Comparison of ENCODE assay signal across 8 mouse cellular contexts in genomic region chr1:55405272-55406022, GRCm38 (mm10). TPM values are rescaled to one million over a fixed set of nuclear protein-coding genes. Genes with fewer than 3 reads are reported as not detected.
DNase-seq lines count a peak whose midpoint lies in the region; ATAC-seq lines count a peak whose summit lies in the region.

Gene Plcl1 (plus strand): TSS chr1:55405921.

- H3K4me1 ChIP-seq in erythroblast, embryonic 14.5 days (ENCODE audit: control insufficient read depth) = no peaks in the 10 kb centered on the region
- peaks cover 17% of the 10 kb centered on the region for H3K4me1 ChIP-seq in embryonic facial prominence, embryonic 15.5 days
- H3K4me1 ChIP-seq in heart, embryonic 11.5 days (ENCODE audit: control insufficient read depth, insufficient read depth, low read length) = no peaks in the 10 kb centered on the region
- peaks cover 12% of the 10 kb centered on the region for H3K4me1 ChIP-seq in kidney, embryonic 16.5 days (ENCODE audit: insufficient read depth, low read length)

- peak; percentile 83 for DNase-seq in liver
- peak; percentile 43 to 67 for DNase-seq in monocyte, adult 2 months (ENCODE audit: low read depth in 1 of 2, low spot score in 2 of 2)
- DNase-seq in spleen, postnatal 14 days (ENCODE audit: low spot score in 2 of 2) = peak; percentile 70 to 74

- H3K4me3 ChIP-seq in erythroblast, embryonic 14.5 days (replicated peaks) = peak within 1 kb of the TSS; percentile 41
- H3K4me3 ChIP-seq in embryonic facial prominence, embryonic 15.5 days (replicated peaks) = peak within 1 kb of the TSS; percentile 70
- H3K4me3 ChIP-seq in heart, embryonic 11.5 days (ENCODE audit: low read depth, low read length) = peak within 1 kb of the TSS; percentile 57
- peak within 1 kb of the TSS; percentile 81 for H3K4me3 ChIP-seq in kidney, embryonic 16.5 days (ENCODE audit: low read length)

- H3K27me3 ChIP-seq in erythroblast, embryonic 14.5 days (ENCODE audit: control insufficient read depth) = peaks cover 38% of the 10 kb centered on the region
- H3K27me3 ChIP-seq in embryonic facial prominence, embryonic 15.5 days = peaks cover 8% of the 10 kb centered on the region; the same call in 1 of the 2 replicates
- H3K27me3 ChIP-seq in heart, embryonic 11.5 days (ENCODE audit: control insufficient read depth, insufficient read depth, low read length) = peaks cover 9% of the 10 kb centered on the region; the same call in 1 of the 2 replicates
- peaks cover 3% of the 10 kb centered on the region; the same call in 1 of the 2 replicates for H3K27me3 ChIP-seq in kidney, embryonic 16.5 days (ENCODE audit: insufficient read depth, low read length)

- H3K4me2 ChIP-seq in embryonic facial prominence, embryonic 15.5 days (replicated peaks) = peak within 1 kb of the TSS; percentile 85
- peak within 1 kb of the TSS; percentile 98 for H3K4me2 ChIP-seq in heart, embryonic 11.5 days
- H3K4me2 ChIP-seq in kidney, embryonic 16.5 days (replicated peaks; ENCODE audit: low read depth, low read length) = peak within 1 kb of the TSS; percentile 76

- H3K9me3 ChIP-seq in erythroblast, embryonic 14.5 days (ENCODE audit: control insufficient read depth, low read length) = no peaks in the 10 kb centered on the region
- H3K9me3 ChIP-seq in embryonic facial prominence, embryonic 15.5 days (replicated peaks) = no peaks in the 10 kb centered on the region
- no peaks in the 10 kb centered on the region for H3K9me3 ChIP-seq in heart, embryonic 11.5 days (replicated peaks; ENCODE audit: control insufficient read depth, low read length)
- no peaks in the 10 kb centered on the region; the same call in 1 of the 2 replicates for H3K9me3 ChIP-seq in kidney, embryonic 16.5 days (ENCODE audit: low read length)

- H3K36me3 ChIP-seq in erythroblast, embryonic 14.5 days (ENCODE audit: control insufficient read depth) = no peaks in the 10 kb centered on the region
- H3K36me3 ChIP-seq in embryonic facial prominence, embryonic 15.5 days = no peaks in the 10 kb centered on the region
- H3K36me3 ChIP-seq in heart, embryonic 11.5 days (ENCODE audit: control insufficient read depth, insufficient read depth, low read length) = no peaks in the 10 kb centered on the region
- H3K36me3 ChIP-seq in kidney, embryonic 16.5 days (ENCODE audit: insufficient read depth, low read length) = 0 out of 2 replicates have a peak, but pooled peaks cover 2% of the 10 kb centered on the region

- peak within 1 kb of the TSS; percentile 26 for H3K9ac ChIP-seq in embryonic facial prominence, embryonic 15.5 days
- H3K9ac ChIP-seq in heart, embryonic 11.5 days (ENCODE audit: low read depth, low read length) = peak within 1 kb of the TSS; percentile 68
- peak within 1 kb of the TSS; percentile 71 for H3K9ac ChIP-seq in kidney, embryonic 16.5 days (replicated peaks; ENCODE audit: low read length)

- WGBS in embryonic facial prominence, embryonic 15.5 days = 3% methylated on average over 51 of the region's 51 CpGs
- 2% methylated on average over 50 of the region's 51 CpGs for WGBS in heart, embryonic 11.5 days (ENCODE audit: insufficient replicate concordance)
- WGBS in kidney, embryonic 16.5 days = 2% methylated on average over 46 of the region's 51 CpGs

- ATAC-seq in erythroblast, adult 5-6 weeks (replicated peaks; ENCODE audit: low FRiP score, poor library complexity, severe bottlenecking) = no peak
- ATAC-seq in embryonic facial prominence, embryonic 15.5 days (ENCODE audit: insufficient number of reproducible peaks, low FRiP score, low TSS enrichment, low read depth) = peak; percentile 98
- peak; percentile 93 for ATAC-seq in heart, embryonic 11.5 days (replicated peaks; ENCODE audit: insufficient number of reproducible peaks, low FRiP score, low TSS enrichment)
- peak; percentile 99 for ATAC-seq in kidney, embryonic 16.5 days (ENCODE audit: low FRiP score, low TSS enrichment)

- peak within 1 kb of the TSS; percentile 31 for H3K27ac ChIP-seq in embryonic facial prominence, embryonic 15.5 days (replicated peaks)
- H3K27ac ChIP-seq in heart, embryonic 11.5 days (ENCODE audit: low read depth, low read length) = 0 out of 2 replicates have a peak within 1 kb of the TSS, but pooled peaks have one; percentile 7
- peak within 1 kb of the TSS; percentile 45 for H3K27ac ChIP-seq in kidney, embryonic 16.5 days (ENCODE audit: low read length)

RNA-seq across cellular contexts. Expression of gene Plcl1, which starts in this region (rescaled TPM):
- polyA plus RNA-seq in erythroblast, embryonic 14.5 days (2012) = not detected in 2 replicates
- total RNA-seq in erythroblast, adult 5-6 weeks (2015; ENCODE audit: low replicate concordance) = 0.21 TPM in 1 of 2 replicates, not detected in the other
- total RNA-seq in erythroblast, adult 5-6 weeks (2017; ENCODE audit: low replicate concordance) = not detected in 2 replicates
- polyA plus RNA-seq in embryonic facial prominence, embryonic 15.5 days (2015; fragmentation: Nextera tagmentation; extraction: Ambion mirVana) = 2.2 and 2.5 TPM in 2 replicates
- 0.70 and 1.1 TPM in 2 replicates for polyA plus RNA-seq in heart, embryonic 11.5 days (2014; fragmentation: Nextera tagmentation; extraction: Ambion mirVana)
- 3.9 and 4.5 TPM in 2 replicates for polyA plus RNA-seq in kidney, embryonic 16.5 days (2015; fragmentation: Nextera tagmentation; extraction: Ambion mirVana)
